8 mouse cellular contexts compared by ENCODE assay signal in the genomic region with DNA sequence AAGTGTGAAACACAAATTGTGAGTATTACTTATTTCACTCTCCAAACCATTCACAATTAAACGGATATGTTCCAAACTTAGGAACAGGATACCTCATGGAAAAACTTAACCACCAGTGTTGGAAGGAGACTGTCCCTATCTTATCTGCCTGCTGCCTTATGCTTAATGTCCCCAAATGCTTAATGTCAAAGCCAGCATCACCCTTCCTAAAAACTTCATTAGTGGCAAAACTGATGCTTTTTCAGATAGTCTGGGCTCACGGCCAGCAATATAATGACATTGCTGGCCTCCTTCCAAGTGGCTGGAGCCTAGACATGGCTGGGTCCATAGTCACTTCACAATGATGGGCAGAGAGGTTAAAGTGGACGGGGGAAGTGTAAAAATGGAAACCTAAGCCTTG. TPM values are rescaled to one million over a fixed set of nuclear protein-coding genes. Genes with fewer than 3 reads are reported as not detected.
DNase-seq lines count a peak whose midpoint lies in the region; ATAC-seq lines count a peak whose summit lies in the region.

No protein-coding gene starts in this region.

- 48% methylated on average over 3 of the region's 3 CpGs for WGBS in embryonic facial prominence, embryonic 14.5 days
- WGBS in embryonic facial prominence, embryonic 10.5 days: 78% methylated on average over 3 of the region's 3 CpGs
- 10% methylated on average over 3 of the region's 3 CpGs for WGBS in heart, embryonic 12.5 days

- peaks cover 7% of the 10 kb centered on the region; the same call in 1 of the 2 replicates for H3K4me1 ChIP-seq in embryonic facial prominence, embryonic 14.5 days (ENCODE audit: control insufficient read depth, insufficient read depth, low read length)
- H3K4me1 ChIP-seq in embryonic facial prominence, embryonic 10.5 days: 0 out of 2 replicates have a peak, but pooled peaks cover 3% of the 10 kb centered on the region
- peaks cover 21% of the 10 kb centered on the region for H3K4me1 ChIP-seq in heart, embryonic 12.5 days (replicated peaks)

- H3K27me3 ChIP-seq in embryonic facial prominence, embryonic 14.5 days (replicated peaks; ENCODE audit: control insufficient read depth, insufficient read depth, low read length): no peaks in the 10 kb centered on the region
- H3K27me3 ChIP-seq in embryonic facial prominence, embryonic 10.5 days (replicated peaks; ENCODE audit: low read depth, poor library complexity, severe bottlenecking): no peaks in the 10 kb centered on the region
- H3K27me3 ChIP-seq in heart, embryonic 12.5 days (replicated peaks): no peaks in the 10 kb centered on the region

- no peak overlapping the region for H3K27ac ChIP-seq in embryonic facial prominence, embryonic 14.5 days (replicated peaks; ENCODE audit: low read depth, low read length)
- H3K27ac ChIP-seq in embryonic facial prominence, embryonic 10.5 days (replicated peaks): no peak overlapping the region
- peak overlapping the region; percentile 96 for H3K27ac ChIP-seq in heart, embryonic 12.5 days (ENCODE audit: poor library complexity, severe bottlenecking)

- DNase-seq in embryonic facial prominence, embryonic 14.5 days (ENCODE audit: low spot score): peak; percentile 30
- DNase-seq in embryonic facial prominence, embryonic 10.5 days (ENCODE audit: low spot score): no peak
- peak; percentile 63 for DNase-seq in adrenal gland, postnatal 14 days
- DNase-seq in kidney, postnatal 25 days: peak; percentile 46 to 70
- DNase-seq in thymus, postnatal 10 days (ENCODE audit: low spot score in 2 of 2): no peak

- no peak overlapping the region for H3K9ac ChIP-seq in embryonic facial prominence, embryonic 14.5 days (ENCODE audit: low read depth, low read length)
- H3K9ac ChIP-seq in heart, embryonic 12.5 days: no peak overlapping the region

- ATAC-seq in embryonic facial prominence, embryonic 14.5 days (ENCODE audit: low read depth): no peak
- peak; percentile 89 for ATAC-seq in heart, embryonic 12.5 days (ENCODE audit: insufficient number of reproducible peaks, low FRiP score)
- ATAC-seq in CD4-positive, CD25-positive, alpha-beta regulatory T cell, adult 4 months: no peak
- no peak for ATAC-seq in granulocyte monocyte progenitor cell, adult 5-6 weeks (replicated peaks; ENCODE audit: poor library complexity, severe bottlenecking)

- no peaks in the 10 kb centered on the region for H3K36me3 ChIP-seq in embryonic facial prominence, embryonic 14.5 days (ENCODE audit: control insufficient read depth, insufficient read depth, low read length)
- H3K36me3 ChIP-seq in embryonic facial prominence, embryonic 10.5 days (replicated peaks): no peaks in the 10 kb centered on the region
- no peaks in the 10 kb centered on the region for H3K36me3 ChIP-seq in heart, embryonic 12.5 days

- H3K9me3 ChIP-seq in embryonic facial prominence, embryonic 14.5 days (ENCODE audit: control insufficient read depth, low read length): no peaks in the 10 kb centered on the region
- H3K9me3 ChIP-seq in embryonic facial prominence, embryonic 10.5 days: no peaks in the 10 kb centered on the region
- peaks cover 9% of the 10 kb centered on the region; the same call in 1 of the 2 replicates for H3K9me3 ChIP-seq in heart, embryonic 12.5 days (replicated peaks)

- H3K4me2 ChIP-seq in embryonic facial prominence, embryonic 14.5 days (ENCODE audit: low read depth, low read length): no peak overlapping the region
- no peak overlapping the region for H3K4me2 ChIP-seq in heart, embryonic 12.5 days

- H3K4me3 ChIP-seq in embryonic facial prominence, embryonic 14.5 days (ENCODE audit: low read depth, low read length): no peak overlapping the region
- H3K4me3 ChIP-seq in embryonic facial prominence, embryonic 10.5 days: no peak overlapping the region
- no peak overlapping the region for H3K4me3 ChIP-seq in heart, embryonic 12.5 days

RNA-seq across cellular contexts. Expression of gene Nemp2, which starts 46.1 kb away (rescaled TPM):
- polyA plus RNA-seq in embryonic facial prominence, embryonic 14.5 days (2014; fragmentation: Nextera tagmentation; extraction: Ambion mirVana): 8.4 and 11.6 TPM in 2 replicates
- polyA plus RNA-seq in embryonic facial prominence, embryonic 10.5 days (2016; fragmentation: Nextera tagmentation; extraction: Ambion mirVana): 9.3 and 9.4 TPM in 2 replicates
- 3.2 and 5.4 TPM in 2 replicates for total RNA-seq in adrenal gland, postnatal 14 days (2021)
- polyA plus RNA-seq in heart, embryonic 12.5 days (2016; fragmentation: Nextera tagmentation; extraction: Ambion mirVana): 6.7 and 7.8 TPM in 2 replicates
- 10 to 100 TPM; 28.7 to 37.3 TPM for polyA plus RNA-seq in CD4-positive, CD25-positive, alpha-beta regulatory T cell, adult 4 months (2017; shearing (Covaris generic))
- total RNA-seq in granulocyte monocyte progenitor cell, adult 5-6 weeks (2014; fragmentation: Nextera tagmentation): 9.0 and 18.1 TPM in 2 replicates
- 9.6 and 10.9 TPM in 2 replicates for total RNA-seq in granulocyte monocyte progenitor cell, adult 5-6 weeks (2017)

RNA-seq across cellular contexts. Expression of gene Mfsd6, which starts 50.6 kb away (rescaled TPM):
- 3.2 and 3.5 TPM in 2 replicates for polyA plus RNA-seq in embryonic facial prominence, embryonic 14.5 days (2014; fragmentation: Nextera tagmentation; extraction: Ambion mirVana)
- 1.0 and 1.3 TPM in 2 replicates for polyA plus RNA-seq in embryonic facial prominence, embryonic 10.5 days (2016; fragmentation: Nextera tagmentation; extraction: Ambion mirVana)
- 16.4 and 18.4 TPM in 2 replicates for total RNA-seq in adrenal gland, postnatal 14 days (2021)
- polyA plus RNA-seq in heart, embryonic 12.5 days (2016; fragmentation: Nextera tagmentation; extraction: Ambion mirVana): 4.3 and 5.4 TPM in 2 replicates
- 1 to 10 TPM; 4.5 to 5.2 TPM for polyA plus RNA-seq in CD4-positive, CD25-positive, alpha-beta regulatory T cell, adult 4 months (2017; shearing (Covaris generic))
- total RNA-seq in granulocyte monocyte progenitor cell, adult 5-6 weeks (2014; fragmentation: Nextera tagmentation): 1.4 and 5.3 TPM in 2 replicates
- 3.6 and 3.9 TPM in 2 replicates for total RNA-seq in granulocyte monocyte progenitor cell, adult 5-6 weeks (2017)

Comparison
In these comparisons a context has a peak if more than half of its experiments do, and no peak if none do; other contexts are left out.
1. DNase-seq: peak in embryonic facial prominence, embryonic 14.5 days (single experiment), adrenal gland, postnatal 14 days (single experiment) and kidney, postnatal 25 days (2 of 2); none in embryonic facial prominence, embryonic 10.5 days (single experiment) and thymus, postnatal 10 days (0 of 2).